Mouse (Mus musculus): Measurements from ENCODE around the gene Wnt5a. TPM values are rescaled to one million over a fixed set of nuclear protein-coding genes. Genes with fewer than 3 reads are reported as not detected.

Gene Wnt5a
- polyA plus RNA-seq, 1 experiment = 10.7 TPM

GRCm38 (mm10) chr14:28521106-28521505 lies 16.6 kb downstream of the Wnt5a start:
- Histone ChIP-seq H3K4me3 (ENCODE audit: insufficient read depth, low read depth, low read length) (no peak overlapping the region), H3K4me1 (ENCODE audit: control insufficient read depth, insufficient read depth, insufficient read length, low read length) (no peaks in the 10 kb centered on the region), H3K27ac (replicated peaks; ENCODE audit: low read depth, low read length) (no peak overlapping the region; the same call in 1 of the 2 replicates)

DNA sequence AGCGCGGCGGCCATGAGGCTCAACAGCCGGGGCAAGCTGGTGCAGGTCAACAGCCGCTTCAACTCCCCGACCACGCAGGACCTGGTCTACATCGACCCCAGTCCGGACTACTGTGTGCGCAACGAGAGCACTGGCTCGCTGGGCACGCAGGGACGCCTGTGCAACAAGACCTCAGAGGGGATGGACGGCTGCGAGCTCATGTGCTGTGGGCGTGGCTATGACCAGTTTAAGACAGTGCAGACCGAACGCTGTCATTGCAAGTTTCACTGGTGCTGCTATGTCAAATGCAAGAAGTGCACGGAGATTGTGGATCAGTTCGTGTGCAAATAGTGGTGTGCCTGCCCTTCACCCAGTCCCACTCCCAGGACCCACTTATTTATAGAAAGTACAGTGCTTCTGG lies 18.1 kb downstream of the Wnt5a start:
- Histone ChIP-seq H3K4me3 (ENCODE audit: insufficient read depth, low read depth, low read length) (no peak overlapping the region), H3K4me1 (ENCODE audit: control insufficient read depth, insufficient read depth, insufficient read length, low read length) (no peaks in the 10 kb centered on the region), H3K27ac (replicated peaks; ENCODE audit: low read depth, low read length) (no peak overlapping the region)

GRCm38 (mm10) chr14:28525566-28525965 lies 21.0 kb downstream of the Wnt5a start:
- Histone ChIP-seq H3K27ac (replicated peaks; ENCODE audit: low read depth, low read length) (no peak overlapping the region), H3K4me1 (ENCODE audit: control insufficient read depth, insufficient read depth, insufficient read length, low read length) (no peaks in the 10 kb centered on the region), H3K4me3 (ENCODE audit: insufficient read depth, low read depth, low read length) (no peak overlapping the region)

DNA sequence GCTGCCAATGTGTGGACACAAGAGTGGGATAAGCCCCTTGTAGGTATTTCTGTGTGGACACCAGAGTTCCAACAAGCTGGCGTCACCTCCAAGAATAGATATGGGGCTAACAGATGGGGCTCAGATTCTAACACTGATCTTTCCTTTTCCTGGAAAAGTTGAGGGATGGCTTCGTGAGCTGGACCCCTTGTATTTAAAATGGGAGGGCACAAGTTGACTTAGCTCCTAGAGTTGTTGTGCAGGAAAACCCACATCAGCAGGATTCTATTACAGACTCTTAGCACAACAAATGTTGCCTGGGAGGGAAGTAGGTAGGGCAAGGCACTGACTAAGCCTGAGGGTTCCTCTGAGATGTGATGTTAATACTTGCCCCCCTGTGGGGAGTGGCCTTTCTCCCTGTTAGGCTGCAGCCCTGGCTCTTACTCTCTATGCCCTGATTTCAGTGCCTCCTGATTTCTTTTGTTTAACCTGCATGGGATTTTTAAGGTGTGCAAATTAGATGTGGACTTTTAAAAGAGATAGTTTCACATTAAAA lies 23.7 kb downstream of the Wnt5a start:
- H3K4me1 ChIP-seq (ENCODE audit: control insufficient read depth, insufficient read depth, insufficient read length, low read length) = no peaks in the 10 kb centered on the region
- H3K4me3 ChIP-seq (ENCODE audit: insufficient read depth, low read depth, low read length) = no peak overlapping the region

GRCm38 (mm10) chr14:28531531-28531930 lies 27.0 kb downstream of the Wnt5a start:
- no peaks in the 10 kb centered on the region for H3K4me1 ChIP-seq (ENCODE audit: control insufficient read depth, insufficient read depth, insufficient read length, low read length)

More for the DNA sequence above, 23.7 kb downstream of the Wnt5a start:
- H3K27ac ChIP-seq (replicated peaks; ENCODE audit: low read depth, low read length) = no peak overlapping the region

DNA sequence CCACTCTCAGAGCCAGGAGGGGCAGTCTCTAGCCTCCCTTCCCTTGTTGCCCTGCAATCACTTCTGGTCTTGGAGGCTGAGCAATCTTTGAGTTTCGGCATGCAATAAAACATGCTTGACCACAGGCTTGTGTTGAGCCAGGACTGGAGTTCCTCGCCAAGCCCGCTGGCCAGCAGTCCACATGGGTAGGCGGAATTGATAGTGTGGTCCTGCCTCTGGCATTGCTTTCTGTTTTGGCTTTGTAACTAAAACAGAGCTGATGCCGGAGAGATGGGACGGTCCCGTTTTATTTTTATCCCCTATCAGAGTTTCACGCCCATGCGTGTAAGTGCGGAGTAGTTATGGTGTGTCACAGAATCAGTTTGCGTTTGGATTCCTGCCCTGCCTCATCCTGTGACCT lies 28.4 kb downstream of the Wnt5a start:
- Histone ChIP-seq H3K4me1 (ENCODE audit: control insufficient read depth, insufficient read depth, insufficient read length, low read length) (no peaks in the 10 kb centered on the region), H3K4me3 (ENCODE audit: insufficient read depth, low read depth, low read length) (no peak overlapping the region), H3K27ac (replicated peaks; ENCODE audit: low read depth, low read length) (no peak overlapping the region)

More at GRCm38 (mm10) chr14:28531531-28531930, 27.0 kb downstream of the Wnt5a start:
- no peak overlapping the region for H3K27ac ChIP-seq (replicated peaks; ENCODE audit: low read depth, low read length)
- no peak overlapping the region for H3K4me3 ChIP-seq (ENCODE audit: insufficient read depth, low read depth, low read length)

DNA sequence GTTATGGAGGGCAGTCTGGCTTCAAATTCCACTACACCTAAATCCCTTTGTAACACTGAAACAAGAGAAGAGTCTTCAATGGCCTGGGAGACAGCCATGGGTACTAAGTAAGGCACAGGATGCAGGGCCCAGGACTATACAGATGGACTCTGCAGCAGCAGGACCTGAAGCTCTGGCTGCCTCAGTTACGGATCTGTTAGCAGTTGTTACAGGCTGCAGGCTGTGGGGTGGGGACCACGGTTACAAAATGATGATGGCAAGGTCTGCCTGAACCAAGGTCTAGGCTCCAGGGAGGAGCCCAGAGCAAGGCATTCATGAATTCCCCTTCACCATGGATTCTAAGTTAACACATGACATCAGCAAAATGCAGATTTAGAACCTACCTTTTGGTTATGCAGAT lies 29.3 kb downstream of the Wnt5a start:
- Histone ChIP-seq H3K27ac (replicated peaks; ENCODE audit: low read depth, low read length) (no peak overlapping the region), H3K4me3 (ENCODE audit: insufficient read depth, low read depth, low read length) (no peak overlapping the region), H3K4me1 (ENCODE audit: control insufficient read depth, insufficient read depth, insufficient read length, low read length) (no peaks in the 10 kb centered on the region)

DNA sequence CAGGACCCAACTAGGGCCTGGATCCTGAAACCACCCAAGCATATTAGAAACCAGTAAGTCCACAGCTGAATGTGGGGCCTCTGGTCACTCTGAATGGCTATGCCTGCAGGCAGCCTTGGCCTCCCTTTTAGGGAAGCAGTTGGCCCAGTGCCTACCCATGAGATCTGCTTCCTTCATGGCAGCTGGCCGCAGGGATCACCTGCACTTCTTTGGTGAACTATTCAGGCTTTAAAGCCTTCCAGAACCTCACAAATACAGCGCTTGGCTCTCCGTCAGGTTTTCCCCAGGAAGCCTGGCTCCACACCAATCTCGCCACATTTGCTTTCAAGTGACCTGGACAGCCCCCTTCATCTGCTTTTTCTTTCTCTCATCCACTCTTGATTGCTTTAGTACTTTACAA lies 31.3 kb downstream of the Wnt5a start:
- H3K4me1 ChIP-seq (ENCODE audit: control insufficient read depth, insufficient read depth, insufficient read length, low read length) = no peaks in the 10 kb centered on the region
- H3K27ac ChIP-seq (replicated peaks; ENCODE audit: low read depth, low read length) = no peak overlapping the region
- no peak overlapping the region for H3K4me3 ChIP-seq (ENCODE audit: insufficient read depth, low read depth, low read length)

DNA sequence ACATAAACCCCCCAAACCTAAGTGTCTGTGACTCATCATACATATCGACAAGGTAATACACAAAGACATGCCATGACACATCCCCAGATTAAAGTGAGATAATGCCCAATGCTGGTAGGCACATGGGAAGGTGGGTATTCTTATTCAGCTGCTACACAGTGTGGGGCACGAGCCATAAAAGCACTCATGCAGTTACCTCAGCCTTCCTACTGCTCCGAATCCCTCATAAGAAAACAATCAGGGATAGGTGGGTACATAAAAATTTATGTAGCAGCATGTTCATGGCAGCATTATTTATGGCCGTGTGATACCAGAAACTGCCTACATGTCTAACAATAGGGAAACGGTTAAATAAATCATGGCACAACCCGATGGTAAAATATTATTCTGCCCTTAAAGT lies 35.0 kb downstream of the Wnt5a start:
- no peak overlapping the region for H3K27ac ChIP-seq (replicated peaks; ENCODE audit: low read depth, low read length)

GRCm38 (mm10) chr14:28542117-28542741 lies 37.7 kb downstream of the Wnt5a start:
- Histone ChIP-seq H3K27ac (replicated peaks; ENCODE audit: low read depth, low read length) (no peak overlapping the region), H3K4me3 (ENCODE audit: insufficient read depth, low read depth, low read length) (no peak overlapping the region), H3K4me1 (ENCODE audit: control insufficient read depth, insufficient read depth, insufficient read length, low read length) (no peaks in the 10 kb centered on the region)

More for the DNA sequence above, 35.0 kb downstream of the Wnt5a start:
- Histone ChIP-seq H3K4me1 (ENCODE audit: control insufficient read depth, insufficient read depth, insufficient read length, low read length) (no peaks in the 10 kb centered on the region), H3K4me3 (ENCODE audit: insufficient read depth, low read depth, low read length) (no peak overlapping the region)

DNA sequence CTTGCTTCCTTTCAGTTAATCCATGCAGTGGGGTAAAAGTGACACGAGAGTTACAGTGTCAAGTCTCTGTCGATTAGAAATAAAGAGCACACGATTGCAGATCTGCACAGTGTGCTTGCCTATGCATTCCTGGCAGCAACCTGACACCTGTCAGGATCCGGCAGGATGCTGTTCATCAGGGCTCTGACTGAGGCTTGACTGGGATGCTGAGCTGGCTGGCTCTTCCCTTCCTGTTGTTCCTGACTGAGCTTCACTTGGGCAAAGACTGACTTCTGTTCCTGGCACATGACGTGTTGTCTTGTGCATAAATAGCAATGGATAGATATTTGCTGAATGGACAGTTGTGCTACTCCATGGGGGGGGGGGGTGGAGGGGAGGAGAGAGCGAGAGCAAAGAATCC lies 57.3 kb downstream of the Wnt5a start:
- Histone ChIP-seq H3K27ac (replicated peaks; ENCODE audit: low read depth, low read length) (no peak overlapping the region), H3K4me3 (ENCODE audit: insufficient read depth, low read depth, low read length) (no peak overlapping the region), H3K4me1 (ENCODE audit: control insufficient read depth, insufficient read depth, insufficient read length, low read length) (0 out of 2 replicates have a peak, but pooled peaks cover 3% of the 10 kb centered on the region)
